Mouse (Mus musculus) kidney, postnatal 25 days (tissue): ENCODE data around the gene 2310039H08Rik.
A peak's percentile ranks its signal among the peaks of the same experiment; 100 is the strongest.
"Not testable (repeated sequence)": the region's sequence is repeated elsewhere in the genome, so short reads cannot be mapped to it uniquely, and the experiment has no call there.

Source experiments
- DNase-seq, 2 experiments: peaks; one replicate each; pipeline ENCODE4 v3.0.0; 2021; ENCODE audit warnings: mixed read lengths in 2 of 2

Gene 2310039H08Rik

GRCm38 (mm10) chr17:46763544-46763943, 8.9 kb upstream of the 2310039H08Rik start, which contains the start of gene Ptcra:
TSS of gene Ptcra (minus strand) at chr17:46763712.
- no peak for DNase-seq

DNA sequence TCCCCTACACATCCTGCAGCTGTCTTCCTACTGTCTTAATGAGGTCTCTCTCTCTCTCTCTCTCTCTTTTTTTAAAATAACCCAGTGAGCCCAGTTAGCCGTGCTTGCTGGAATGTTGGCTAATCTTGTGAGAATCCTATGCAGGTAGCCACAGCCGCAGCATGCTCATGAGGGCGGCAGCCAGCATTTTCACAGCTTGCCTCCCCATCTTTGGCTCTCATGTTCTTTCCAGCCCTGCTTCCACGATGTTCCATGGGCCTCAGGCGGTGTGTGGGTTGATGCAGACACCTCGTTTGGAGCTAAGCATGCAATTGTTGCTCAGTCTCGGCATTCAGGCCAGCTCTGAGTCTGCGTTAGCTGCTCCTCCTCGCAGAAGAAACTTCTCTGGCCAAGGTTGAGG, 7.5 kb upstream of the 2310039H08Rik start:
- not testable (repeated sequence) for DNase-seq

GRCm38 (mm10) chr17:46767868-46768267, 4.6 kb upstream of the 2310039H08Rik start:
- DNase-seq: peak; percentile 41 to 78

DNA sequence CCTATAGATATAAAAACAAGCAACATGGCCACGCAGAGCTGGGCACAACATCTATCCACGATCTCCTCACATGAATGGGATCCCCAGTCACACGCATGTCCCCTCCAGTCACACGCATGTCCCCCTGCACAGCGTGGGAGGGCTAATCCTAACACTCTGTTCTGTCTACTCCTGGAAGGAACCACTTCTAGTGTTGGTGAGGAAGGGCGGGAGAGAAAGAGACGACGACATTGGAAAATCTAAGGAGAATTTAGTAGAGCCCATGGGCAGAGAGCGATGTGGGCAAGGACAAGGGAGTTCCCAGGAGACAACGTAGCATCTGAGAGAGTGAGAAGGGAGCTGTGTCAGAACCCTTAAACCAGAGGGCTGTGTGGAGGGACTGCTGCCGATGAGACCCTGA, 1.9 kb upstream of the 2310039H08Rik start:
- no peak for DNase-seq

DNA sequence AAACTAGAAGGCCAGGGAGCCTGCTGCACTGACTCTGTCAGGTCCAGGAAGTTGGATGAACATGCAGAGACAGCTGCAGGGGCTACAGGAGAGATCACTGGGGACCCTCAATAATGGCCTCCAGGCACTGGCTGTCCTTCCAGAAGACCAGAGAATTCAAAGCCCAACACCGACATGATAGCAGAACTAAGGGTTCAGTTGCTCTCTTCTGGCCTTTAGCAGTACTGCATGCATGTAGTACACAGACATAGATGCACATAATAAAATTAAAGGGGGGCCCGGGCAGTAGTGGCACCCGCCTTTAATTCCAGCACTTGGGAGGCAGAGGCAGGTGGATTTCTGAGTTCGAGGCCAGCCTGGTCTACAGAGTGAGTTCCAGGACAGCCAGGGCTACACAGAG, 1.4 kb upstream of the 2310039H08Rik start:
- DNase-seq: no peak

DNA sequence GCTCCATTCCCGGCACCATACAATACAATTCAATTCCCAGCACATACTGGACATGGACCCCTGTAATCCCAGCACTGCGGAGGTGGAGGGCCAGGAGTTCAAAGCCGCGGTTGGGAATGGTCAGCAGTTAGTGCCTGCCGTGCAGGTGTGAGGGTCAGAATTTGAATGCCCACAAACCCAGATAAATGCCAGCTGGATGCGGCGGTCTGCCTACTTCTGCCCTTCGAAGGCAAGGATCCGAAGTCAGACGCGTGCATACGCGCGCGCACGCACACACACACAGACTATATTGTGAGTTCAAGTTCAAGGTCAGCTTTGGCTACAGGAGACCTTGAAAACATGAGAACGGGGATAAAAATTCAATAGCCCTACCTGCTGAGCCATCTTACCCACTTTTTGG, 819 bp upstream of the 2310039H08Rik start:
- DNase-seq: no peak

- no peak for DNase-seq
Measured at GRCm38 (mm10) chr17:46772038-46772403, 414 bp upstream of the 2310039H08Rik start.

GRCm38 (mm10) chr17:46773278-46774130, 1.1 kb downstream of the 2310039H08Rik start:
- DNase-seq: no peak

DNA sequence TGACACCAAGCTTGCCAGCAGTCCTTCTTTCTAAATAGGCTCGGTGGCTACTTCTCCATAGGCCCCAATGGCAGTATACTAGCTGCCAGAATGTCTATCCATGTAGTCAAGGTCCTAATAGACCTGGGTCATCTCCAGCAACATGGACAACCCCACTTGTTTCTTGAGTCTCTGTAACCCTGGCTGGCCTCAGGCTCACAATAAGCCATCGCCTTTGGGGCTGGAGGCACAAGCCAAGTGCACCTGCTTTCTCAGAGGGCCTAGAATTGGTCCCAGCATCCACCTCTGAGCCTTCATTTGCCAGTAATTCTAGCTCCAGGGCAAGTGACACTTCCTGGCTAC, 1.7 kb downstream of the 2310039H08Rik start:
- no peak for DNase-seq

GRCm38 (mm10) chr17:46775070-46775469, 2.6 kb downstream of the 2310039H08Rik start:
- no peak for DNase-seq

DNA sequence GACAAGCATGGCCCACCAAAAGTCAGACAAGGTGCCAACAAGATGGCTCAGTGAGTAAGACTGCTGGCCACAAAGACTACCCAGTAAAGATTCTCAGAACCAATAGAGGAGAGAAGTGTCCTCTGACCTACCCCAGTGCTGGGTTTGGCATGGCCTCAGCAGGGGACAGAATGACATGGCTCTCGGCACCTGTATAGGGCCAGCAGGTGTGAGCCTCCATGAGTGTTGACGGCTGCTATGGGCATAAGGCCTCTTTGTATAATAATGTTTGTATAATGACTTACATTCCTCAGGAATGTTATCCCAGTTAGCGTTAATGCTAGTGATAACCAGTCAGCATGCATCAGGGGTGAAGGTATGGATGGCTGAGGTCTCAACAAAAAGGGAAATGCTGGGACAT, 3.7 kb downstream of the 2310039H08Rik start:
- no peak for DNase-seq

- DNase-seq: no peak
Measured at GRCm38 (mm10) chr17:46781876-46782275, 9.4 kb downstream of the 2310039H08Rik start.

DNA sequence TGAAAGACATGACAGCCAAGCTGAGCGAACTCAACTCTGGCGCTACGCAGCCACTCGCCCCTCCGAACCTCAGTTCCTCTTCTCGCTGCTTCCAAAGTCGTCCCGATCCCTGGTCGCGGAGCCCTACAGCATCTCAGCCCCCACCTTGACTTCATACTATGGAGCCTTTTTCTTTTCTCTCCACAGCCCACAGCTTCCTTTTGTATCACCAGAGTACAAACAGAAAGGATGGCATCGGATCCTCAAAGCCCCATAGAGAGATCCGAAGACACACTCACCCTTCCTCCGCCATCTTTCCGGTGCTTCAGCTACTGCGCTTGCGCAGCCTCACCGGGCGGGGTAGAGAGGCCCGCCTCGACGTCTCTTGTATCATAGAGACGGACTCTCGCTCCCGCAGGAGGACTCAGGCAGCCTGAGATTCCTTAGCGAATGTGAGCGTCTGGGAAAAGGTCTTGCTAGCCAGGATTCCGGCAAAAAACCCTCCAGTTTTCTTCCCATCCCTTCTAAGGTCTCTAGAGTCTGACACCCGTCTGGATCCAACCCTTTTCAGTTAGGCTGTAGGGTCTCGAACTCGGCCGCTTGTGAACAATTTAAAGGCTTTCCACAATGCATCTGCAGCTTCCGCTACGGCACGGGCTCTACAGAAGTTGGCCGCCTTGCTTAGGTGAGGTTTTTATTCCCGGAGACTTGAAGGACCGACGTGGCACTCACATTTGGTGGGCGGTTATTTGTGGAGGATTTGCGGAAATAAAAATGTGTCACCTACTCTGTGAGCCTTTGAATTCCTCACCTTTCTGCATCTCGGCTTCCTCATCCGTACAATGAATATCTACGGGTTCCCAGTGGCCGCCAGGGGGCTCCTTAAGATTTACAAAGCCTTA, 10.1 kb downstream of the 2310039H08Rik start, which contains the start of gene Rpl7l1:
Gene Rpl7l1 (minus strand): TSS at position 332 of the 881 bp plus-strand sequence.
- peak; percentile 95 to 97 for DNase-seq

DNA sequence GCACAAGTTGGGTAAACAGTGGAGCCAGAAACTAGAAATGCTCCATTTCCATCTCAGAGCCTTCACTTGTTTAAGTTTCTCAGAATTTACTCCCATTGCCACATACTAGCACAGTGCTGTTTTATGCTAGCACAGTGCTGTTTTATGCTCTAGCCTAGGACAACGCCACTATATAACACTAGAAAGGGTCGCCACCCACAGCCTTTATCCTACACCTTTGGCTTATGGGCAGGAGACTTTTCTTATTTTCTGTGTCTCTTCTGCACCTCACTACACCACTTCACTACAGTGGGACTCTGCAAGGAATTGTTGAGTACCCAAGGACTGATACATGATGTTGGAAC, 10.8 kb downstream of the 2310039H08Rik start:
- DNase-seq: no peak

DNA sequence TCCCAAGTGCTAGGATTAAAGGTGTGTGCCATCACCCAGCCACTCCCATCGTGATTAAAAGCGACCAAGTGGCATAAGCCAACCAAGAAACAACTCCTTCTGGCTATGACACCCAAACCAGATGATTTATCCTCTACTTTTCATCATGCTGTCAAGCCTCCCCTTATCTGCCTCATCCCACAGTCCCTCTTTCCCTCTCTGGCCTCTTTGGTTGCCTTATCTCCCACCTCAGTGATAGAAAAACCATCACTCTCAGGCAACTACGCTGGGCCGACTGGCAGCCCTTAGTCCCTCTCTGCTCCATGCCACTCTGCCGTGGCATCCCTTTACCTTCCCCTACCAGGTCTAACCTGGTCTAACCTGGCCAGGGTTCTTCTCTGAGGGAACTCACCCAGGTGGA, 14.5 kb downstream of the 2310039H08Rik start:
- no peak for DNase-seq

DNA sequence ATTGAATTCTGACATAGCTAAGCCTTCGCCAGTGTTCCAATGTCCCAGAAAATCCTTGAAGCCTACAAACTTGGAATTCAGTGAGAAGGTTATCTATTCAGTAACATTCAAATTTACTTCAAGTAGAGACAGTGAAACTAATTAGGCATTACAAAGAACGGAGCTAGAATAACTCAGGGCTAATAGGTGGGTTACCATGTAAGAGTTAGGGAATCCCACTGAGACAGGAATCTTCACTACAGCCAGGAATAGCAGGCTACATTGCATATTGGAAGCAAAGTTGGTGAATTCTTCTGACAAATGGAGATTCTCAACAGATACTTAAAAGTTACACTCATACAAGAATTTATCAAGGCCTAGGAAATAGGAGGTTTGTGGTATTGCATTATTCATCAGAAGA, 15.5 kb downstream of the 2310039H08Rik start:
- not testable (repeated sequence) for DNase-seq

DNA sequence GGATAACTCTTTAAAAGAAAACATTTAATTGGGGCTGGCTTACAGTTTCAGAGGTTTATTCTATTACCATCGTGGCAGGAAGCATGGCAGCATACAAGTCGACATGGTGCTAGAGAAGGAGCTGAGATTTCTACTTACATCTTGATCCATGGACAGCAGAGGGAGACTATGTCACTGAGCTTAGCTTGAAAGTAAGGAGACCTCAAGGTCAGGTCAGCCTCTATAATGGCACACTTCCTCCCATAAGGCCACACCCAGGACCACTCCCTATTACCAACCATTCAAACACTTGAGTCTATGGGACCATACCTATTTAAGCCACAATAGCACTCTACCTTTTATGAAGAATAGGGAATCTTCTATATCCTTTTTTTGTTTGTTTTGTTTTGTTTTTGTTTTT, 20.5 kb downstream of the 2310039H08Rik start:
- no peak for DNase-seq

GRCm38 (mm10) chr17:46796743-46797142, 24.3 kb downstream of the 2310039H08Rik start:
- DNase-seq: no peak

- DNase-seq: no peak
Measured at GRCm38 (mm10) chr17:46797386-46797785, 25.0 kb downstream of the 2310039H08Rik start.

DNA sequence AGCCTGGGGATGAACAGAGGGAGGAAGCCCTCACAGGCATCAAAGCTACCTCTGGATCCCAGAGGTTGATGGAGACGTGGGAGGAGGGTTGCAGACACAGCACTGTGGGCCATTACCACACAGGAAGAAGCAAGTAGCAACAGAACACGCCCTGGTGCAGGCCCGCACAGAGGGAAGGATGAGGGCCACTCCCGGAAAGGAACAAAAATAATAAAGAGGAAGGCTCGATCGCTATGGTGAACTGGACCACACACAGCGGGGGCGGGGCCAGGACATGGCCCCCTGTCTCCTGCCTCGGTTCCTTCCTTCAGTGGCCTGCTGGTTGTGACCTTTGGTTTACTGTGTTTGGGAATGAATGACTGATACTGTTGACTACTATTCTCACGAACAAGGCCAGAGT, 27.2 kb downstream of the 2310039H08Rik start:
- no peak for DNase-seq

GRCm38 (mm10) chr17:46801761-46802160, 29.3 kb downstream of the 2310039H08Rik start:
- no peak for DNase-seq

DNA sequence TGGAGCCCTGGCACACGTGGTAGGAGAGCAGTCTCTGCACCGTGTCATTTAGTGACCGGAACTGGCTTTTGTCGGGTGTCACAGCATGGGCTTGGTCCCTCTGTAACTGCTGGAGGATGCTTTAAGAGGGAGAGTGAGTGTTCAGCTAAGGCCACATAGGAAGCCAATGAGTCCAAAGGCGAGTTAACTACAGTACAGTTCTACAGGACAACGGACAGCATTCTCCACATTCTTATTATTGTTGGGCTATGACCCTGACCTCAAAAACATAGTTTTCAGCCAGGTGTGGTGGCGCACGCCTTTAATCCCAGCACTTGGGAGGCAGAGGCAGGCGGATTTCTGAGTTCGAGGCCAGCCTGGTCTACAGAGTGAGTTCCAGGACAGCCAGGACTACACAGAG, 35.9 kb downstream of the 2310039H08Rik start:
- no peak for DNase-seq

DNA sequence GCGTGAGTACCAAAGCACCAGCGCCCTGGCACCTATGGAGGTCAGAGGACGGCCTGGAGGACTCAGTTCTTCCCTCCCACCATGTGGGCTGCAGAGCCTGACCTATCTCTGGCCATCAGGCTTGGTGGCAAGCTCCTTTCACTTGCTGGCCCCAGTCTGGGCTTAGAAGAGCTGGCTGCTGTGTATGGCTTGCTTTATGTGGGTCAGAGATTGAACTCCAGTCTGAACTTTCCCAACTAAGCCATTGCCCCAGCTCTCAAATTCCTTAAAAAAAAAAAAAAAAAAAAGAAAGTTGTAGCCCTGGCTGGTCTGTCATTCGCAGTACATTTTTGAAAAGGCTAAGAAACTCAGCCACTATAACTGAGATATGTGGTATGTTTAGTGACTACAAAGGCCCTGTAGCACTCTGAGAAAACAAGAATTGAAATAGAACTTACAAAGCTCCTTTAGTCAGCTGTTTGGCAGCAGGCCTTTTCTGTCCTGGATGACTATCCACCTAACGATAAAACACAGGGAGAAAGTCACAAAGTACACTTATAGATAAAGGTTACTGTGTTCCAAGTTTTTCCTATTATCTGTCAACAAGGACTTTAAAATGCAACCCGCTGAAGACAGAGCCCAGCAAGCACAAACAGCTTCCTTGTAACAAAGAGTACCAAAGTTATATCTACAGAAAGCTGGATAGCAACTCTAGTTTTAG, 36.8 kb downstream of the 2310039H08Rik start:
- DNase-seq: no peak
